In genomic region chr11:100701301-100701700, GRCm38 (mm10) we compare ENCODE assay signal across 8 mouse cellular contexts. TPM values are rescaled to one million over a fixed set of nuclear protein-coding genes. Genes with fewer than 3 reads are reported as not detected.
DNase-seq lines count a peak whose midpoint lies in the region; ATAC-seq and TF ChIP-seq lines count a peak whose summit lies in the region.

No protein-coding gene starts in this region.

- peaks cover 7% of the 10 kb centered on the region for H3K4me1 ChIP-seq in kidney, adult 2 months (ENCODE audit: control insufficient read depth, insufficient read depth, low read length)
- H3K4me1 ChIP-seq in lung, embryonic 15.5 days = peaks cover 17% of the 10 kb centered on the region

- H3K9me3 ChIP-seq in lung, embryonic 15.5 days = no peaks in the 10 kb centered on the region

- intact Hi-C loops in left cerebral cortex, postnatal 36 days (cut with DNase I) = loop anchor here (10.0 kb wide), 1 partner anchor 276 kb away; no protein-coding TSS in a partner anchor

- H3K9ac ChIP-seq in lung, embryonic 15.5 days = no peak overlapping the region

- H3K27ac ChIP-seq in kidney, adult 2 months (ENCODE audit: insufficient read depth, low read depth, low read length) = no peak overlapping the region
- H3K27ac ChIP-seq in lung, embryonic 15.5 days = no peak overlapping the region

- DNase-seq in R1 (ENCODE audit: low read depth, low spot score) = peak; percentile 79
- DNase-seq in c-Kit-positive CD71-positive TER-119-positive erythroid progenitor cells, embryonic 14.5 days (ENCODE audit: low spot score) = peak; percentile 57
- peak; percentile 54 to 71 for DNase-seq in heart, adult 9 months (ENCODE audit: low spot score in 2 of 2)
- peak; percentile 58 for DNase-seq in kidney, adult 2 months
- peak; percentile 64 for DNase-seq in ovary, postnatal 36 days (ENCODE audit: low spot score)
- no peak for DNase-seq in left cerebral cortex, adult 18-20 months (ENCODE audit: low spot score in 2 of 2)
- DNase-seq in left cerebral cortex, postnatal 36 days (ENCODE audit: low spot score in 2 of 2) = no peak

- no peaks in the 10 kb centered on the region for H3K36me3 ChIP-seq in kidney, adult 2 months (ENCODE audit: control insufficient read depth, insufficient read depth, low read length)
- H3K36me3 ChIP-seq in lung, embryonic 15.5 days = peaks cover 16% of the 10 kb centered on the region

- WGBS in kidney, adult 2 months = 13% methylated on average over 14 of the region's 14 CpGs
- 6% methylated on average over 14 of the region's 14 CpGs for WGBS in lung, embryonic 15.5 days

- TF ChIP-seq POLR2A in kidney, adult 2 months (IDR thresholded peaks at IDR 0.05; ENCODE audit: low read depth, low read length) = no peak

- no peak for TF ChIP-seq CTCF in kidney, adult 2 months (conservative IDR thresholded peaks at IDR 0.05; ENCODE audit: insufficient read depth, insufficient read length, low read depth, low read length)

- no peaks in the 10 kb centered on the region for H3K27me3 ChIP-seq in kidney, adult 2 months (replicated peaks; ENCODE audit: control insufficient read depth, insufficient read depth, low read length)
- H3K27me3 ChIP-seq in lung, embryonic 15.5 days = no peaks in the 10 kb centered on the region

- H3K4me2 ChIP-seq in lung, embryonic 15.5 days = peak overlapping the region; percentile 50

- H3K4me3 ChIP-seq in kidney, adult 2 months (ENCODE audit: insufficient read depth, low read depth, low read length) = no peak overlapping the region
- H3K4me3 ChIP-seq in lung, embryonic 15.5 days = peak overlapping the region; percentile 24

- peak; percentile 43; the same call in 1 of the 2 replicates for ATAC-seq in lung, embryonic 15.5 days (ENCODE audit: borderline replicate concordance, extremely low read depth, low FRiP score, low TSS enrichment)

RNA-seq across cellular contexts. Expression of gene Dhx58, which starts 2.8 kb away (rescaled TPM):
- 3.7 and 6.2 TPM in 2 replicates for polyA plus RNA-seq in kidney, adult 2 months (2012; rRNA removed)
- 3.0 and 3.8 TPM in 2 replicates for polyA plus RNA-seq in lung, embryonic 15.5 days (2015; fragmentation: Nextera tagmentation; extraction: Ambion mirVana)
- total RNA-seq in left cerebral cortex, adult 18-20 months (2021) = 1 to 10 TPM; 1.8 to 2.4 TPM
- 1 to 10 TPM; 2.0 to 2.8 TPM for total RNA-seq in left cerebral cortex, postnatal 36 days (2021)

RNA-seq across cellular contexts. Expression of gene Zfp385c, which starts 9.0 kb away (rescaled TPM):
- polyA plus RNA-seq in kidney, adult 2 months (2012; rRNA removed) = 0.14 and 0.34 TPM in 2 replicates
- polyA plus RNA-seq in lung, embryonic 15.5 days (2015; fragmentation: Nextera tagmentation; extraction: Ambion mirVana) = 0.06 and 0.13 TPM in 2 replicates
- total RNA-seq in left cerebral cortex, adult 18-20 months (2021) = under 1 TPM; 0.35 to 0.66 TPM
- total RNA-seq in left cerebral cortex, postnatal 36 days (2021) = under 1 TPM; 0.39 to 0.47 TPM

RNA-seq across cellular contexts. Expression of gene Kat2a, which starts 11.0 kb away (rescaled TPM):
- 25.9 and 29.0 TPM in 2 replicates for polyA plus RNA-seq in kidney, adult 2 months (2012; rRNA removed)
- 52.9 and 56.1 TPM in 2 replicates for polyA plus RNA-seq in lung, embryonic 15.5 days (2015; fragmentation: Nextera tagmentation; extraction: Ambion mirVana)
- 10 to 100 TPM; 63.2 to 63.3 TPM for total RNA-seq in left cerebral cortex, adult 18-20 months (2021)
- total RNA-seq in left cerebral cortex, postnatal 36 days (2021) = 10 to 100 TPM; 63.1 to 65.4 TPM

RNA-seq across cellular contexts. Expression of gene Hspb9, which starts 12.3 kb away (rescaled TPM):
- polyA plus RNA-seq in kidney, adult 2 months (2012; rRNA removed) = 0.48 and 0.49 TPM in 2 replicates
- polyA plus RNA-seq in lung, embryonic 15.5 days (2015; fragmentation: Nextera tagmentation; extraction: Ambion mirVana) = 0.23 and 0.32 TPM in 2 replicates
- total RNA-seq in left cerebral cortex, adult 18-20 months (2021) = not detected
- not detected for total RNA-seq in left cerebral cortex, postnatal 36 days (2021)

RNA-seq across cellular contexts. Expression of gene Rab5c, which starts 36.7 kb away (rescaled TPM):
- 445 and 472 TPM in 2 replicates for polyA plus RNA-seq in kidney, adult 2 months (2012; rRNA removed)
- 24.4 and 26.0 TPM in 2 replicates for polyA plus RNA-seq in lung, embryonic 15.5 days (2015; fragmentation: Nextera tagmentation; extraction: Ambion mirVana)
- total RNA-seq in left cerebral cortex, adult 18-20 months (2021) = 100 to 1,000 TPM; 152 to 162 TPM
- 100 to 1,000 TPM; 138 to 156 TPM for total RNA-seq in left cerebral cortex, postnatal 36 days (2021)

Comparison
In these comparisons a context has a peak if more than half of its experiments do, and no peak if none do; other contexts are left out.
1. DNase-seq: peak in R1 (single experiment), c-Kit-positive CD71-positive TER-119-positive erythroid progenitor cells, embryonic 14.5 days (single experiment), heart, adult 9 months (2 of 2), kidney, adult 2 months (single experiment) and ovary, postnatal 36 days (single experiment); none in left cerebral cortex, adult 18-20 months (0 of 2) and left cerebral cortex, postnatal 36 days (0 of 2).